Mouse (Mus musculus) forebrain, embryonic 14.5 days (tissue): Measurements from ENCODE around the gene Cers2. TPM values are rescaled to one million over a fixed set of nuclear protein-coding genes. Genes with fewer than 3 reads are reported as not detected.

ENCODE experiments used
- ATAC-seq: fragments of 200-750 bp; cut with Nextera tagmentation; 2 replicates; pipeline ENCODE4 v1.8.0; 2017; ENCODE audit warnings: mild to moderate bottlenecking, moderate library complexity
- DNase-seq: peaks from one replicate; pipeline ENCODE4 v3.0.0-alpha.2; 2015; ENCODE audit warnings: low spot score
- H3K27ac ChIP-seq: fragments of 300-500 bp; sonication (generic); 2 replicates; pipeline ENCODE4 v1.5.1; 2014; ENCODE audit warnings: low read depth, mild to moderate bottlenecking, control low read depth, low read length, moderate library complexity
- H3K27me3 ChIP-seq: fragments of 300-500 bp; sonication (generic); replicated peaks from 2 replicates; pipeline ENCODE4 v1.6.1; 2014; ENCODE audit warnings: low read length, control low read depth, mixed read lengths; ENCODE audit not compliant: control insufficient read depth, insufficient read depth
- H3K36me3 ChIP-seq: fragments of 300-500 bp; sonication (generic); 2 replicates; pipeline ENCODE4 v1.6.1; 2014; ENCODE audit warnings: low read length, control low read depth; ENCODE audit not compliant: control insufficient read depth, insufficient read depth
- H3K4me1 ChIP-seq: fragments of 300-500 bp; sonication (generic); 2 replicates; pipeline ENCODE4 v1.6.1; 2014; ENCODE audit warnings: antibody characterized with exemption, low read length, control low read depth; ENCODE audit not compliant: control insufficient read depth, insufficient read depth
- H3K4me2 ChIP-seq: fragments of 300-500 bp; sonication (generic); 2 replicates; pipeline ENCODE4 v1.6.1; 2014; ENCODE audit warnings: mild to moderate bottlenecking, control low read depth, low read length
- H3K4me3 ChIP-seq: fragments of 300-500 bp; sonication (generic); 2 replicates; pipeline ENCODE4 v1.5.1; 2014; ENCODE audit warnings: low read depth, low read length, control low read depth
- H3K9ac ChIP-seq: fragments of 300-500 bp; sonication (generic); 2 replicates; pipeline ENCODE4 v1.6.1; 2014; ENCODE audit warnings: mild to moderate bottlenecking, low read length, control low read depth, moderate library complexity
- H3K9me3 ChIP-seq: fragments of 300-500 bp; sonication (generic); replicated peaks from 2 replicates; pipeline ENCODE4 v1.6.1; 2016; ENCODE audit warnings: low read length, control low read depth, mixed read lengths; ENCODE audit not compliant: control insufficient read depth
- WGBS: fragments of 180-500 bp; shearing (Covaris S2); extraction: QIAGEN DNeasy Blood & Tissue Kit; methylation state at CpG from one replicate; pipeline ENCODE4 v1.1.7; 2014; 5-methylcytosine and 5-hydroxymethylcytosine counted together
- polyA plus RNA-seq: library from polyadenylated mRNA; unstranded; fragments of >200 nt; fragmentation: Nextera tagmentation; extraction: Ambion mirVana; gene quantifications from 2 replicates; pipeline ENCODE4 v1.2.1, GENCODE M21; 2014

Gene Cers2
- polyA plus RNA-seq, 1 experiment from 2014 or later: 75.8 TPM

DNA sequence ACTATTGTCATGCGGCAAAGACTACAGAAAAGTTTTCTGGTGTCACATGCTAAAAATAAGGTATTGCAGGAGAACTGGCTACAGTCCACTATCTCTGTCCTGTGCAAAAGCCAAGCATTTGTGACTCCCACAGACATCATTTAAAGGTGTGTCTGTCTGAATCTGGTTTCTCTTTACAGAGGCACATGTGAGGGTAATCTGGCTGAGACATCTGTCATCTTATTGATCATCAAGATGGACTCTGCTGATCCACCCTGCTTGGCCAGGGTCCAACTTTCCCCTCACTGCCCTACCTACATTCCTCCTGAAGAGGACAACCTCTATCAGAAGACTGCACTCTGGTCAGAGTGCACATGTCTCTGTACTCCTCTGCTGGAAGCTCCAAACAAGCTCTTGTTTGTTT is 37.4 kb upstream of the Cers2 start:
- 92% methylated on average over 1 of the region's 1 CpGs for WGBS
- DNase-seq (no peak), ATAC-seq (no peak)
- H3K9ac ChIP-seq: no peak overlapping the region
- no peak overlapping the region for H3K27ac ChIP-seq
- H3K4me1 ChIP-seq: no peaks in the 10 kb centered on the region; the same call in 1 of the 2 replicates
- H3K27me3 ChIP-seq: no peaks in the 10 kb centered on the region
- H3K36me3 ChIP-seq: 0 out of 2 replicates have a peak, but pooled peaks cover 3% of the 10 kb centered on the region
- no peak overlapping the region for H3K4me2 ChIP-seq
- no peak overlapping the region for H3K4me3 ChIP-seq
- H3K9me3 ChIP-seq: no peaks in the 10 kb centered on the region

- Histone ChIP-seq H3K4me1 (peaks cover 11% of the 10 kb centered on the region), H3K9ac (peak overlapping the region; percentile 73), H3K4me3 (peak overlapping the region; percentile 67), H3K4me2 (peak overlapping the region; percentile 63), H3K27ac (no peak overlapping the region; the same call in none of the 2 replicates), H3K9me3 (no peaks in the 10 kb centered on the region), H3K36me3 (0 out of 2 replicates have a peak, but pooled peaks cover 3% of the 10 kb centered on the region), H3K27me3 (no peaks in the 10 kb centered on the region)
- WGBS: 34% methylated on average over 8 of the region's 8 CpGs
- ATAC-seq (no peak), DNase-seq (peak; percentile 35)
Measured at GRCm38 (mm10) chr3:95280747-95281146, 33.8 kb upstream of the Cers2 start.

GRCm38 (mm10) chr3:95281216-95282126 is 33.1 kb upstream of the Cers2 start, which contains the start of the genes Mindy1 and Prune1:
Mindy1 (plus strand) TSS chr3:95281345.
Prune1 (minus strand) TSS chr3:95282076.
- under 1% methylated on average over 53 of the region's 53 CpGs for WGBS
- peak; percentile 94 for ATAC-seq

GRCm38 (mm10) chr3:95282381-95282864 is 32.2 kb upstream of the Cers2 start:
- Histone ChIP-seq H3K4me3 (peak overlapping the region; percentile 67), H3K4me1 (peaks cover 11% of the 10 kb centered on the region), H3K27me3 (no peaks in the 10 kb centered on the region), H3K9ac (peak overlapping the region; percentile 87), H3K4me2 (peak overlapping the region; percentile 63), H3K27ac (peak overlapping the region; percentile 95), H3K9me3 (no peaks in the 10 kb centered on the region), H3K36me3 (peaks cover 7% of the 10 kb centered on the region; the same call in 1 of the 2 replicates)
- WGBS: under 1% methylated on average over 11 of the region's 11 CpGs
- peak; percentile 8; the same call in 1 of the 2 replicates for ATAC-seq
- peak; percentile 46 for DNase-seq

More at GRCm38 (mm10) chr3:95281216-95282126, 33.1 kb upstream of the Cers2 start, which contains the start of the genes Mindy1 and Prune1:
- no peaks in the 10 kb centered on the region for H3K27me3 ChIP-seq
- peak within 1 kb of the TSS; percentile 95 for H3K27ac ChIP-seq
- H3K9ac ChIP-seq: peak within 1 kb of the TSS; percentile 87
- peak within 1 kb of the TSS; percentile 63 for H3K4me2 ChIP-seq
- peak within 1 kb of the TSS; percentile 67 for H3K4me3 ChIP-seq
- H3K9me3 ChIP-seq: no peaks in the 10 kb centered on the region
- DNase-seq: peak; percentile 99
- 0 out of 2 replicates have a peak, but pooled peaks cover 3% of the 10 kb centered on the region for H3K36me3 ChIP-seq
- H3K4me1 ChIP-seq: peaks cover 11% of the 10 kb centered on the region

DNA sequence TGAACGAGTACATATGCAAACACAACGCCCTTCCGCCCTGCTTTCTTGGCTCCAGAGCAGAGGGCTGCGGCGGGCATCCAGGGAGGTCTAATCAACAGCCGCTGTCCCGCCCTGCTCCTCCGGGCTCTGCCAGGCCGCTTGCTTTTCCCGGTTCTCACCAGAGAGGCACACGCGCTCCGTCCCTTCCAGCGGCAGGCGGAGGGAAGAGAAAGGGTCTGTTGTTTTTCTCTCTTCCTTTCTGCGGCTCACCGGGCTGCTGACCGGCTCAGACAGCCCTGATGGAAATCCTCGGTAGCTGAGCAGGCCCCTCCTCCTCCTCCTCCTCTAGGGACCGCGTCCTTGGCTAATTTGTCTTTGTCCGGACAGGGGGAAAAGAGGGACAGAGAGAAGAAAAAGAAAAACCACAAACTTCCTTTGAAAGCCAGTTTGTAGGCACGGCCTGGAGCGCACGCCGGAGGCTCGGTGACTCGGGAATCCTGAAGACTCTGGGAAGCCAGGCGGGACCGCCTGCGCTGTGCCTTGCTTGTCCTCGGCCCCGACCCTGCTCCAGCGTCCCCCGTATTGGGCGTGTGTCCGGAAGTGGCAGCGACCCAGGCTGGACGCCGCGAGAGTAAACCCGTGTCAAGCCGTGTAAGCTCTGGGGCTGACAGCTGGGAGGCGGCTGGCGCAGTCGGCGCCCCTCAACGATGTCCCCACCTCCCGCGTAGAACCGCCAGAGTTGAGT is 31.6 kb upstream of the Cers2 start:
- peak; percentile 73 for ATAC-seq

GRCm38 (mm10) chr3:95283589-95283941 is 31.0 kb upstream of the Cers2 start:
- DNase-seq (no peak), ATAC-seq (no peak)
- Histone ChIP-seq H3K4me1 (peaks cover 11% of the 10 kb centered on the region), H3K27me3 (no peaks in the 10 kb centered on the region), H3K9ac (peak overlapping the region; percentile 87), H3K27ac (peak overlapping the region; percentile 95), H3K36me3 (peaks cover 16% of the 10 kb centered on the region), H3K4me2 (peak overlapping the region; percentile 63), H3K4me3 (peak overlapping the region; percentile 67), H3K9me3 (no peaks in the 10 kb centered on the region)
- WGBS: 2% methylated on average over 7 of the region's 7 CpGs

More for the DNA sequence above, 31.6 kb upstream of the Cers2 start:
- Histone ChIP-seq H3K9me3 (no peaks in the 10 kb centered on the region), H3K9ac (peak overlapping the region; percentile 87), H3K27ac (peak overlapping the region; percentile 95), H3K4me3 (peak overlapping the region; percentile 67), H3K4me2 (peak overlapping the region; percentile 63), H3K36me3 (peaks cover 13% of the 10 kb centered on the region), H3K4me1 (peaks cover 11% of the 10 kb centered on the region), H3K27me3 (no peaks in the 10 kb centered on the region)
- peak; percentile 88 for DNase-seq
- 0% methylated on average over 51 of the region's 51 CpGs for WGBS

DNA sequence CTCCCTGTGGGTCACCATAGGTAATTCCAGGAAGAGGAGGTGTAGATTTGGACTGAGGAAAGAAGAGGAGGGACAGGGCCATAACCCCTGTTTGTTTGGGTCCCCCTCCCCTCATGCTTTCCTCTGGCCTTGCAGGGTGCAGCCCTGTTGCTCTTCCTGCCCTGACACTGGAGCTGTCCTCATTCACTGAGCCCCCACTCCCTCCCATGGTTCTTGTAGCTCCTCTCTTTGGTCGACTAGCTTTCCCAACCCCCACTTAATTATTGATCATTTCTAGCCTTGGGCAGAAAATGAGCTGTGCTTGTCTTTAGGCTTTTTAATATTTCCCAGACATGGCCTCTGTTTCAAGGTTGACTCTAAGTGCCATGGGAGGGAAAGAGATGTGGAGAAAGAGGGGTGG is 30.5 kb upstream of the Cers2 start:
- peak overlapping the region; percentile 67 for H3K4me3 ChIP-seq
- DNase-seq: no peak
- ATAC-seq: no peak
- peak overlapping the region; percentile 87 for H3K9ac ChIP-seq
- no peaks in the 10 kb centered on the region for H3K9me3 ChIP-seq
- H3K4me2 ChIP-seq: peak overlapping the region; percentile 63
- H3K4me1 ChIP-seq: peaks cover 11% of the 10 kb centered on the region
- H3K27me3 ChIP-seq: no peaks in the 10 kb centered on the region
- WGBS: 17% methylated on average over 1 of the region's 1 CpGs
- H3K27ac ChIP-seq: 0 out of 2 replicates have a peak overlapping the region, but pooled peaks have one; percentile 95
- H3K36me3 ChIP-seq: peaks cover 20% of the 10 kb centered on the region

- H3K9ac ChIP-seq: peak overlapping the region; percentile 87
- 0 out of 2 replicates have a peak overlapping the region, but pooled peaks have one; percentile 67 for H3K4me3 ChIP-seq
- peaks cover 11% of the 10 kb centered on the region for H3K4me1 ChIP-seq
- H3K9me3 ChIP-seq: no peaks in the 10 kb centered on the region
- no peak overlapping the region for H3K27ac ChIP-seq
- ATAC-seq (no peak), DNase-seq (no peak)
- no peaks in the 10 kb centered on the region for H3K27me3 ChIP-seq
- WGBS: 91% methylated on average over 12 of the region's 12 CpGs
- H3K36me3 ChIP-seq: peaks cover 26% of the 10 kb centered on the region
- H3K4me2 ChIP-seq: peak overlapping the region; percentile 63
Measured at GRCm38 (mm10) chr3:95284501-95285281, 29.9 kb upstream of the Cers2 start.
